Mouse (Mus musculus): ENCODE results near the gene Gm8127. TPM values are rescaled to one million over a fixed set of nuclear protein-coding genes. Genes with fewer than 3 reads are reported as not detected.
"Not testable (repeated sequence)": the region's sequence is repeated elsewhere in the genome, so short reads cannot be mapped to it uniquely, and the experiment has no call there.

Gene Gm8127
- polyA plus RNA-seq, 1 experiment from 2014 or later, result not detected

GRCm38 (mm10) chr14:43263421-43263820 is 30.2 kb downstream of the Gm8127 start:
- 87% methylated on average over 3 of the region's 3 CpGs for WGBS
- not testable (repeated sequence) for H3K27me3 ChIP-seq; H3K4me2 ChIP-seq; ATAC-seq (ENCODE audit: low FRiP score); H3K9ac ChIP-seq; H3K27ac ChIP-seq; H3K4me3 ChIP-seq (replicated peaks); H3K9me3 ChIP-seq; H3K4me1 ChIP-seq; H3K36me3 ChIP-seq (replicated peaks)

DNA sequence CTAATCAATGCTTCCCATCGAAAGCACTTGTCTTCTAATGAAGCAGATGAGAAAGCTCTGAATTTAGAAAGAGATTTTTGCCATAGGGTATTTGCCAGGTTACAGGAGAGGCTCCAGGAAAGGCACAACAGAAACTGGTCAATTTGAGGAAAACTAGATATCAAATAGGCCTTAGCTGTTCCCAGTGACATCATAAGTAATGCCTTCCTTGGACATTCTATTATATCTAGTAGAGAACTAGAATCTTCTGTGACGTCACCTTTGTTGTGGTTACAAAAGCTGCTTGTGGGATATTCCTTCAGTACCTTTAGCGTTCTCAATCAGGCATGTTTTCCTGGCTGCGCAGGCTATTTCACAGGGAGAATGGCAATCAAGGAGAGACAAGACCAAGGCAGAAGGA is 35.3 kb downstream of the Gm8127 start, which contains the start of gene Gm8126:
Gm8126 (plus strand) TSS at position 301 of the 400 bp plus-strand sequence.
- ATAC-seq (ENCODE audit: low FRiP score); H3K9me3 ChIP-seq; H3K27ac ChIP-seq; H3K36me3 ChIP-seq (replicated peaks); H3K4me1 ChIP-seq; H3K27me3 ChIP-seq; H3K9ac ChIP-seq; H3K4me3 ChIP-seq (replicated peaks); H3K4me2 ChIP-seq: not testable (repeated sequence)
- WGBS, result 79% methylated on average over 3 of the region's 4 CpGs

DNA sequence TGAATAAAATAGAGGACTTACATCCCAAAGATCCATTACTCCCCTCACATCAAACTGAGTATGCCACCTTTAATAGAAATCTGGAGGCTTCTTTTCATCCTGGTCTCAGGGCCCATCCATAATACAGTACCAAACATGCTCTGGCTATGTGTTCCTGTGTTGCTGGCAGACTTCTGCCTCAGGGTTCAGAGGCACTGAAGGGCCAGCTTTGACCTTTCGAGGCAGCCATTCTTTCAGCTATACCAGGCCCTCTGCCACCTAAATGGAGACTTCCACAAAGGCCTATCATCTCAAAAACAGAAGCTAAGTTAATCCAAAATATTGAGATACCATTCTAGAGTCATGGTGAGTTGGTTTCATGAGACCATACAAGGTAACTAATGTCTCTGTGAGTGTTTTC is 37.1 kb downstream of the Gm8127 start:
- not testable (repeated sequence) for H3K36me3 ChIP-seq (replicated peaks); H3K27ac ChIP-seq; H3K4me1 ChIP-seq; ATAC-seq (ENCODE audit: low FRiP score); H3K9ac ChIP-seq; H3K9me3 ChIP-seq; H3K27me3 ChIP-seq; H3K4me3 ChIP-seq (replicated peaks); H3K4me2 ChIP-seq
- WGBS, result 85% methylated on average over 1 of the region's 1 CpGs

DNA sequence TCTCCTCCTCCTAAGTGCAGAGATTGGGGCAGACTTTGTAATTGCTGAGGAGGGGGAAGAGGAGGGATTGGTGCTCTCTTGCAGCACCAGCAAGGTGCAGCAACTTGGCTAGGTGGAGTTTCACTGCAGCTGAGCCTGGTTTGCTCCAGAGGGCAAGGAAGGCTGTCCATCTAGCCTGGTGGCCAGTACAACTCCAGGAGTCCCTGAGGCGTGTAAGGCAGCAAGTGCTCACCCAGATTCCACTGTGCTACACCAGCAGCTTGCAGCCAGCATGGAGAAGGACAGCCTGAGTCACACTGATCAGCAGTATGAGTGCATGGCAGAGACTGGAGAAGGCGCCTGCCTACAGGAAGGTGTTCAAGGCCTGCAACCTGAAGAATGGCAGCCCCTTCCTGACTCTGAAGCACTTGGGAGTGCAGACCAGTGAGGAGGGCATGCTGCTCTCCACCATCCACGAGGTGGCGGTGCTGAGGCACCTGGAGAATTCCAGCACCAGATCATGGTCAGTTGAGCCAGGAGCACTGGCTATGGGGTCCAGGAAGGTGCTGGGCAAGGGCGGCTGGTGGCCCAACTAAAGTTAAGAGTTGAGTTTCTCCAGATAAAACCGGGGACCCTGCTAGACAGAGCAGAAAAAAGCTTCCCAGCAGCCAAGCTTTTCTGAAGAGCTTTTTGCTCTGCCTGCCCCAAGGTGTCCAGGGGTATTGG is 42.9 kb downstream of the Gm8127 start:
- H3K9ac ChIP-seq; H3K9me3 ChIP-seq; ATAC-seq (ENCODE audit: low FRiP score); H3K4me3 ChIP-seq (replicated peaks); H3K4me1 ChIP-seq; H3K36me3 ChIP-seq (replicated peaks); H3K27ac ChIP-seq; H3K4me2 ChIP-seq; H3K27me3 ChIP-seq: not testable (repeated sequence)
- 41% methylated on average over 5 of the region's 6 CpGs for WGBS

- 18% methylated on average over 10 of the region's 12 CpGs for WGBS
- H3K27ac ChIP-seq; H3K4me3 ChIP-seq (replicated peaks); ATAC-seq (ENCODE audit: low FRiP score); H3K9ac ChIP-seq; H3K4me1 ChIP-seq; H3K27me3 ChIP-seq; H3K36me3 ChIP-seq (replicated peaks); H3K9me3 ChIP-seq; H3K4me2 ChIP-seq: not testable (repeated sequence)
Observed at GRCm38 (mm10) chr14:43249611-43250170, 43.9 kb downstream of the Gm8127 start.

Other genes with a start within 250 kb of the Gm8127 start
- not detected in 2 replicates for gene Gm8094, start 217.2 kb downstream of the Gm8127 start, polyA plus RNA-seq (2016; fragmentation: Nextera tagmentation; extraction: Ambion mirVana)
- not detected in 2 replicates for gene Gm8104, start 193.2 kb downstream of the Gm8127 start, polyA plus RNA-seq (2016; fragmentation: Nextera tagmentation; extraction: Ambion mirVana)
- gene Gm7233, start 114.0 kb downstream of the Gm8127 start, polyA plus RNA-seq (2016; fragmentation: Nextera tagmentation; extraction: Ambion mirVana), result not detected in 2 replicates
- not detected in 2 replicates for gene Gm8122, start 58.5 kb downstream of the Gm8127 start, polyA plus RNA-seq (2016; fragmentation: Nextera tagmentation; extraction: Ambion mirVana)
- not detected in 2 replicates for gene Gm8126, start 35.2 kb downstream of the Gm8127 start, polyA plus RNA-seq (2016; fragmentation: Nextera tagmentation; extraction: Ambion mirVana)
- gene Gm9732, start 18.8 kb downstream of the Gm8127 start, polyA plus RNA-seq (2016; fragmentation: Nextera tagmentation; extraction: Ambion mirVana), result 0.14 TPM in 1 of 2 replicates, not detected in the other
- not detected in 2 replicates for gene 1700001F09Rik, start 54.0 kb upstream of the Gm8127 start, polyA plus RNA-seq (2016; fragmentation: Nextera tagmentation; extraction: Ambion mirVana)
- not detected in 2 replicates for gene Gm8138, start 122.5 kb upstream of the Gm8127 start, polyA plus RNA-seq (2016; fragmentation: Nextera tagmentation; extraction: Ambion mirVana)
- gene Gm5799, start 249.7 kb upstream of the Gm8127 start, polyA plus RNA-seq (2016; fragmentation: Nextera tagmentation; extraction: Ambion mirVana), result not detected in 2 replicates